Mouse (Mus musculus) left cerebral cortex, postnatal 25 days (tissue): ENCODE data around the gene Ang2. TPM values are rescaled to one million over a fixed set of nuclear protein-coding genes. Genes with fewer than 3 reads are reported as not detected.

Experiments
- DNase-seq, 2 experiments: peaks; one replicate each; pipeline ENCODE4 v3.0.0; 2022; ENCODE audit warnings: low spot score in 2 of 2, mixed read lengths in 1 of 2
- intact Hi-C: fragments of 180-260 bp; cut with DNase I; formaldehyde crosslinking; loops from one replicate; pipeline ENCODE4 v1.15.1; 2025
- total RNA-seq, 2 experiments: library from RNA; stranded (reverse); gene quantifications; 2 replicates each; pipeline ENCODE4 v1.2.3; 2021

Ang2 gene
- total RNA-seq, 2 experiments from 2014 or later: not detected

GRCm38 (mm10) chr14:51156056-51156735 lies 42.8 kb downstream of the Ang2 start:
- intact Hi-C loops: no loop called here
- no peak for DNase-seq

GRCm38 (mm10) chr14:51152249-51152870 lies 46.6 kb downstream of the Ang2 start:
- intact Hi-C loops: no loop called here
- DNase-seq: no peak

- DNase-seq: no peak
- intact Hi-C loops: no loop called here
These were observed 48.6 kb downstream of the Ang2 start for GRCm38 (mm10) chr14:51150206-51150831.

GRCm38 (mm10) chr14:51149164-51149563 lies 49.8 kb downstream of the Ang2 start:
- intact Hi-C loops: no loop called here
- DNase-seq: no peak

GRCm38 (mm10) chr14:51148006-51148405 lies 50.9 kb downstream of the Ang2 start:
- intact Hi-C loops: no loop called here

GRCm38 (mm10) chr14:51146685-51147084 lies 52.3 kb downstream of the Ang2 start, which contains the start of gene Rnase1:
Rnase1 (minus strand) TSS chr14:51146785.
- DNase-seq: no peak
- intact Hi-C loops: no loop called here

More at GRCm38 (mm10) chr14:51148006-51148405, 50.9 kb downstream of the Ang2 start:
- DNase-seq: no peak

- intact Hi-C loops: no loop called here
- no peak for DNase-seq
These were observed 53.4 kb downstream of the Ang2 start for GRCm38 (mm10) chr14:51145521-51145920.

Other genes with a start within 250 kb of the Ang2 start
- 1 to 10 TPM; 1.1 to 1.9 TPM for gene Pnp2, start 243.2 kb downstream of the Ang2 start, total RNA-seq
- gene Rnase10, start 191.4 kb downstream of the Ang2 start, total RNA-seq: under 1 TPM in 1 of 2 experiments, not detected in 1; 0.27 TPM
- not detected for gene Rnase9, start 157.3 kb downstream of the Ang2 start, total RNA-seq
- not detected for gene Rnase11, start 149.0 kb downstream of the Ang2 start, total RNA-seq
- not detected for gene Rnase12, start 141.5 kb downstream of the Ang2 start, total RNA-seq
- gene Olfr750, start 124.7 kb downstream of the Ang2 start, total RNA-seq: not detected
- gene Rnase4, start 108.1 kb downstream of the Ang2 start, total RNA-seq: 10 to 100 TPM; 20.5 to 21.8 TPM
- 1 to 10 TPM; 6.3 to 6.4 TPM for gene Ang, start 108.0 kb downstream of the Ang2 start, total RNA-seq
- gene Eddm3b, start 84.7 kb downstream of the Ang2 start, total RNA-seq: not detected
- under 1 TPM in 1 of 2 experiments, not detected in 1; 0.32 TPM for gene Rnase6, start 75.2 kb downstream of the Ang2 start, total RNA-seq
- under 1 TPM; 0.57 to 0.73 TPM for gene Rnase1, start 52.4 kb downstream of the Ang2 start, total RNA-seq
- not detected for gene Rnase2b, start 36.9 kb downstream of the Ang2 start, total RNA-seq
- not detected for gene Ear14, start 4.2 kb upstream of the Ang2 start, total RNA-seq
- not detected for gene Rnase2a, start 57.0 kb upstream of the Ang2 start, total RNA-seq
- not detected for gene Gm7247, start 162.6 kb upstream of the Ang2 start, total RNA-seq
- gene Vmn2r88, start 211.7 kb upstream of the Ang2 start, total RNA-seq: not detected